Mouse (Mus musculus): ENCODE results near the gene Gas2l1. TPM values are rescaled to one million over a fixed set of nuclear protein-coding genes. Genes with fewer than 3 reads are reported as not detected.

The Gas2l1 gene
- polyA plus RNA-seq, 1 experiment: 38.1 TPM

DNA sequence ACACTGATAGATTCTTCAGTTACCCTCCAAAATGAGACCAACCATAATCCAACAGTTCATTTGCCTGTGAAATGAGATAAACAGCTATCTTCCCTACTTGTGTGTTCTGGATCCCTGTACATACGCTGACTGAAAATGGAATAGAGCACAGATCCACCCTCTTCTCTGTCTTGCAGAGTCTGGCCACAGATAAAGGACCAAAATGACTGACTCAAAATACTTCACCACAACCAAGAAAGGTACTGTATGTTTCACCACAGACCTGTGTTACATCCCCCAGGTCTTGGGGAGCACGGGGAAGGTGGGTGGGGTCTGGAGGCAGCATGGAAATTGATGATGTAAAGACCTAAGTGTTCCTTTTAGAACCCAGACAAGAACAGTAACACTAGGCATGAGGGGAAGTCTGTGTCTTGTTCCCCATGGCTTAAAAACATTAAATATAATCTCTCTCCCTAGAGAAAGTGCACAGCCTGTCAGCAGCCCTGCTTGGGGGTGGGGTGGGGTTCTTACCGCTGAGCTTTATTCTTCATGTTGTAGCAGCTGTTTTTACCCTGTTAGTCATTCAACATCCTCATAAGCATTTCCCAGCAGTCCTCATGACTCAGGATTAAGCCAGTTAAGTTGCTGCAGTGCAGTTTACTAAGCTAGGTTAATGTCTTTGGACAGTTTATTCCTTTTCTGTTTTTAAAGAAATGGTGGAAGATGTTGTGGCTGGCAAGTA is 55.6 kb downstream of the Gas2l1 start:
- DNase-seq (ENCODE audit: low read depth): no peak
- no peak for TF ChIP-seq POLR2A (IDR thresholded peaks at IDR 0.05; ENCODE audit: borderline replicate concordance, extremely low read depth, insufficient read depth, insufficient read length, poor library complexity, severe bottlenecking)
- no peak for TF ChIP-seq CTCF (IDR thresholded peaks at IDR 0.05; ENCODE audit: borderline replicate concordance, extremely low read depth, insufficient read depth, insufficient read length)

DNA sequence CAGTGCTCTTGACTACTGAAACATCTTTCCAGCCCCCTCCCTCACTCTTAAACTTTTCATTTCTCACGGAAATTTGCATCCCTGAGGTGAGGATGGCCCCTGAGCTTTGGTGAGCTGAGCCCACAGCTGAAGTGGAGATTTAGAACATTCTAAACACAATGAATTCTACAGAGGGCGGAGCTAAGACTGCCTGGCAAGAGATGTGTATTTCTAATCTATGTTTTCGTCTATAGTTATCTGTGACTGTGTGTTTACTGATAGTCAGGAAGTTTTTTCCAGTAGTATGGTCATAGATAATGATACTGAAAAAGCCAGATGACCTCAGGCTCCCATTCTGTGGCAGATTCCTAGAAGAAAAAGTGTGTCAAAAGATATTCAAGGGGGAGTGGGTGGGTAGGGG is 56.3 kb downstream of the Gas2l1 start:
- TF ChIP-seq CTCF (IDR thresholded peaks at IDR 0.05; ENCODE audit: borderline replicate concordance, extremely low read depth, insufficient read depth, insufficient read length) (no peak), POLR2A (IDR thresholded peaks at IDR 0.05; ENCODE audit: borderline replicate concordance, extremely low read depth, insufficient read depth, insufficient read length, poor library complexity, severe bottlenecking) (no peak)
- no peak for DNase-seq (ENCODE audit: low read depth)

- TF ChIP-seq CTCF (IDR thresholded peaks at IDR 0.05; ENCODE audit: borderline replicate concordance, extremely low read depth, insufficient read depth, insufficient read length) (no peak), POLR2A (IDR thresholded peaks at IDR 0.05; ENCODE audit: borderline replicate concordance, extremely low read depth, insufficient read depth, insufficient read length, poor library complexity, severe bottlenecking) (no peak)
- no peak for DNase-seq (ENCODE audit: low read depth)
These were observed 57.9 kb downstream of the Gas2l1 start for GRCm38 (mm10) chr11:5007186-5007585.

GRCm38 (mm10) chr11:5005528-5005927 is 59.6 kb downstream of the Gas2l1 start:
- TF ChIP-seq CTCF (IDR thresholded peaks at IDR 0.05; ENCODE audit: borderline replicate concordance, extremely low read depth, insufficient read depth, insufficient read length): no peak
- TF ChIP-seq POLR2A (IDR thresholded peaks at IDR 0.05; ENCODE audit: borderline replicate concordance, extremely low read depth, insufficient read depth, insufficient read length, poor library complexity, severe bottlenecking): no peak
- no peak for DNase-seq (ENCODE audit: low read depth)

Other genes with a start within 250 kb of the Gas2l1 start
- gene Nf2, start 215.8 kb downstream of the Gas2l1 start, polyA plus RNA-seq (2012; rRNA removed): 82.3 and 96.3 TPM in 2 replicates
- gene Nipsnap1, start 191.4 kb downstream of the Gas2l1 start, polyA plus RNA-seq (2012; rRNA removed): 101 and 117 TPM in 2 replicates
- 75.1 and 84.7 TPM in 2 replicates for gene Thoc5, start 170.0 kb downstream of the Gas2l1 start, polyA plus RNA-seq (2012; rRNA removed)
- 1.5 and 4.9 TPM in 2 replicates for gene Nefh, start 117.3 kb downstream of the Gas2l1 start, polyA plus RNA-seq (2012; rRNA removed)
- 110 and 115 TPM in 2 replicates for gene Ap1b1, start 78.5 kb downstream of the Gas2l1 start, polyA plus RNA-seq (2012; rRNA removed)
- 0.41 and 0.48 TPM in 2 replicates for gene Rasl10a, start 7.2 kb downstream of the Gas2l1 start, polyA plus RNA-seq (2012; rRNA removed)
- gene Rhbdd3, start 33.6 kb upstream of the Gas2l1 start, polyA plus RNA-seq (2012; rRNA removed): 41.9 and 51.4 TPM in 2 replicates
- 402 and 518 TPM in 2 replicates for gene Ewsr1, start 33.9 kb upstream of the Gas2l1 start, polyA plus RNA-seq (2012; rRNA removed)
- gene Emid1, start 86.9 kb upstream of the Gas2l1 start, polyA plus RNA-seq (2012; rRNA removed): 10.3 and 13.4 TPM in 2 replicates
- 9.2 and 11.4 TPM in 2 replicates for gene Kremen1, start 196.2 kb upstream of the Gas2l1 start, polyA plus RNA-seq (2012; rRNA removed)

All from brain, embryonic 14.5 days (tissue).